Mouse (Mus musculus) thymus, postnatal 14 days (tissue): ENCODE results near the gene Gm20388.
"Not testable (repeated sequence)": the region's sequence is repeated elsewhere in the genome, so short reads cannot be mapped to it uniquely, and the experiment has no call there.

ENCODE experiments used
- DNase-seq: peaks from one replicate; pipeline ENCODE4 v3.0.0; 2021

The Gm20388 gene

GRCm38 (mm10) chr8:123022727-123023126 lies 3112.1 kb downstream of the Gm20388 start:
- no peak for DNase-seq

- DNase-seq: no peak
Observed at GRCm38 (mm10) chr8:123024226-123024625, 3113.6 kb downstream of the Gm20388 start.

GRCm38 (mm10) chr8:123025951-123026351 lies 3115.3 kb downstream of the Gm20388 start:
- no peak for DNase-seq

GRCm38 (mm10) chr8:123027786-123028185 lies 3117.1 kb downstream of the Gm20388 start:
- DNase-seq: no peak

GRCm38 (mm10) chr8:123030091-123030490 lies 3119.4 kb downstream of the Gm20388 start:
- DNase-seq: not testable (repeated sequence)

- no peak for DNase-seq
Observed at GRCm38 (mm10) chr8:123031321-123031978, 3120.8 kb downstream of the Gm20388 start.

GRCm38 (mm10) chr8:123032730-123033129 lies 3122.1 kb downstream of the Gm20388 start:
- DNase-seq: peak; percentile 45

GRCm38 (mm10) chr8:123033431-123033830 lies 3122.8 kb downstream of the Gm20388 start:
- no peak for DNase-seq

GRCm38 (mm10) chr8:123034171-123034570 lies 3123.5 kb downstream of the Gm20388 start:
- DNase-seq: peak; percentile 84

- DNase-seq: peak; percentile 53
Observed at GRCm38 (mm10) chr8:123036956-123037355, 3126.3 kb downstream of the Gm20388 start.

GRCm38 (mm10) chr8:123037487-123037886 lies 3126.8 kb downstream of the Gm20388 start:
- no peak for DNase-seq

GRCm38 (mm10) chr8:123038351-123038750 lies 3127.7 kb downstream of the Gm20388 start:
- no peak for DNase-seq

- DNase-seq: no peak
Observed at GRCm38 (mm10) chr8:123039376-123040109, 3128.9 kb downstream of the Gm20388 start.

GRCm38 (mm10) chr8:123040110-123040650 lies 3129.5 kb downstream of the Gm20388 start:
- DNase-seq: no peak

- peak; percentile 79 for DNase-seq
Observed at GRCm38 (mm10) chr8:123041008-123041773, 3130.6 kb downstream of the Gm20388 start.

GRCm38 (mm10) chr8:123041774-123042105 lies 3131.1 kb downstream of the Gm20388 start:
- no peak for DNase-seq

- DNase-seq: peak; percentile 100
Observed at GRCm38 (mm10) chr8:123042158-123042973, 3131.7 kb downstream of the Gm20388 start, which contains the start of gene Ankrd11. Ankrd11 (minus strand) TSS chr8:123042277.

- no peak for DNase-seq
Observed at GRCm38 (mm10) chr8:123042974-123043625, 3132.5 kb downstream of the Gm20388 start.

- DNase-seq: no peak
Observed at GRCm38 (mm10) chr8:123043941-123044340, 3133.3 kb downstream of the Gm20388 start.

GRCm38 (mm10) chr8:123044743-123045425 lies 3134.2 kb downstream of the Gm20388 start:
- DNase-seq: not testable (repeated sequence)

GRCm38 (mm10) chr8:123046706-123047105 lies 3136.1 kb downstream of the Gm20388 start:
- no peak for DNase-seq
